Mouse (Mus musculus) lung, adult 2 months (tissue): ENCODE data around the gene Mab21l3. TPM values are rescaled to one million over a fixed set of nuclear protein-coding genes. Genes with fewer than 3 reads are reported as not detected.

Experiments used
- DNase-seq: peaks from one replicate; pipeline ENCODE4 v3.0.0; 2022
- H3K4me1 ChIP-seq: fragments of 200-500 bp; 2 replicates; pipeline ENCODE4 v1.6.1; 2011; ENCODE audit warnings: low read length; ENCODE audit not compliant: control insufficient read depth, insufficient read depth
- H3K4me3 ChIP-seq: fragments of 200-500 bp; replicated peaks from 2 replicates; pipeline ENCODE3; 2011; ENCODE audit warnings: low read depth, mild to moderate bottlenecking, control low read depth, low read length; ENCODE audit errors: extremely low read depth
- CTCF ChIP-seq: fragments of 200-500 bp; IDR thresholded peaks from 2 replicates; pipeline ENCODE4 v1.5.1; 2011; ENCODE audit warnings: mild to moderate bottlenecking, low read length, control low read depth; ENCODE audit not compliant: insufficient read depth
- POLR2A ChIP-seq: fragments of 200-500 bp; IDR thresholded peaks from 2 replicates; pipeline ENCODE4 v1.6.1; 2011; ENCODE audit warnings: low read depth, mild to moderate bottlenecking, control low read depth, low read length, borderline replicate concordance; ENCODE audit errors: extremely low read depth
- WGBS: fragments of 180-500 bp; shearing (Covaris S2); methylation state at CpG from one replicate; pipeline ENCODE4 v1.1.7; 2018; 5-methylcytosine and 5-hydroxymethylcytosine counted together
- polyA plus RNA-seq: library from polyadenylated mRNA; depleted of rRNA; stranded (reverse); fragments of >200 nt; gene quantifications from 2 replicates; pipeline ENCODE4 v1.2.3, GENCODE M21; 2012; rRNA removed

Gene Mab21l3
- polyA plus RNA-seq, 1 experiment: 0.53 TPM

DNA sequence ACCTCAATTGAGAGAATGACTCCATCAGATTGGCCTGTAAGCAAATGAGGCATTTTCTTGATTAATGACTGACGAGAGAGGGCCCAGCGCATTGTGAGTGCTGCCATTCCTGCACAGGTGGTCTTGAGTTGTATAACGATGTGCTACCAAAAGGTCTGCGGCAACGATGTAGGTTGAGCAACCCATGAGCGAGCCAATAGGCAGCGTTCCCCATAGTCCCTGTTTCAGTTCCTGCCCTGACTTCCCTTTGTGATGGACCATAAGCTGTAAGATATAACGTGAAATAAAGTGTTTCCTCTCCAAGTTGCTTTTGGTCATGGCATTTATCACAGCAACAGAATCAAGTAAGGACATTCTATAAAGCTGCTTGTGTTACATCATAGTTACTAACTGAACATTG lies 73.0 kb downstream of the Mab21l3 start:
- 90% methylated on average over 8 of the region's 8 CpGs for WGBS
- no peak overlapping the region for H3K4me3 ChIP-seq
- DNase-seq: no peak
- 0 out of 2 replicates have a peak, but pooled peaks cover 2% of the 10 kb centered on the region for H3K4me1 ChIP-seq
- TF ChIP-seq POLR2A (no peak), CTCF (no peak)

DNA sequence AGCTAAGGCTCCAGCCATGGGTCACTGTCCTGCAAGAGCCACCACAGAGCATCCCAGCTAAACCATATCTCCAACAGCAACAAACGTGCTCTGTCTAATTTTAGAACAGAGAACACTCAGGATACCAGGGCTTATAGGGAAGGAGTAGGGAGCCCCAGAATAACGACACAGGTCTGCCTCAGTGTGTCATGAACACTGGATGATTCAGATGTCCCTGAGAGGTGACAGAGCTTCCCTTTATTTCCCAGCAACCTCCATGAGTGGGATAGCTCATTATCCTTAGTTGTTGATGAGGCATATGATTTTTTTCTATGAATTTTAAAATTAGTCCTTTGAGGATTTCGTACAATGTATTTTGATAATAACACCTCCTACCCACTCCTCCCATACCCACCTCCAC lies 78.2 kb downstream of the Mab21l3 start:
- 64% methylated on average over 3 of the region's 3 CpGs for WGBS
- TF ChIP-seq CTCF: no peak
- TF ChIP-seq POLR2A: no peak
- no peak for DNase-seq
- Histone ChIP-seq H3K4me3 (no peak overlapping the region), H3K4me1 (no peaks in the 10 kb centered on the region)

- no peak overlapping the region for H3K4me3 ChIP-seq
- no peak for TF ChIP-seq POLR2A
- no peak for TF ChIP-seq CTCF
- no peaks in the 10 kb centered on the region for H3K4me1 ChIP-seq
- DNase-seq: no peak
Measured at GRCm38 (mm10) chr3:101763566-101763965, 85.2 kb downstream of the Mab21l3 start.

Other genes with a start within 250 kb of the Mab21l3 start
- gene Atp1a1, start 244.3 kb downstream of the Mab21l3 start, polyA plus RNA-seq: 267 and 269 TPM in 2 replicates
- 11.0 and 11.6 TPM in 2 replicates for gene Slc22a15, start 75.5 kb upstream of the Mab21l3 start, polyA plus RNA-seq
- gene Nhlh2, start 161.1 kb upstream of the Mab21l3 start, polyA plus RNA-seq: not detected in 2 replicates
- 2.6 and 10.3 TPM in 2 replicates for gene Casq2, start 237.5 kb upstream of the Mab21l3 start, polyA plus RNA-seq